Mouse (Mus musculus) heart, postnatal 0 days (tissue): ENCODE measurements around the gene Ncam1.

ENCODE experiments used
- CTCF ChIP-seq: IDR thresholded peaks from 2 replicates; pipeline ENCODE4 v1.5.1; 2016; ENCODE audit warnings: antibody characterized with exemption, control low read depth, low read depth
- EP300 ChIP-seq: IDR thresholded peaks from 2 replicates; pipeline ENCODE4 v1.6.1; 2016; ENCODE audit warnings: antibody characterized with exemption, low read depth

- TF ChIP-seq CTCF: no peak
- TF ChIP-seq EP300: no peak
Measured at GRCm38 (mm10) chr9:49746176-49746575, 52.5 kb downstream of the Ncam1 start.
